19 mouse cellular contexts compared by ENCODE assay signal in the genomic region with DNA sequence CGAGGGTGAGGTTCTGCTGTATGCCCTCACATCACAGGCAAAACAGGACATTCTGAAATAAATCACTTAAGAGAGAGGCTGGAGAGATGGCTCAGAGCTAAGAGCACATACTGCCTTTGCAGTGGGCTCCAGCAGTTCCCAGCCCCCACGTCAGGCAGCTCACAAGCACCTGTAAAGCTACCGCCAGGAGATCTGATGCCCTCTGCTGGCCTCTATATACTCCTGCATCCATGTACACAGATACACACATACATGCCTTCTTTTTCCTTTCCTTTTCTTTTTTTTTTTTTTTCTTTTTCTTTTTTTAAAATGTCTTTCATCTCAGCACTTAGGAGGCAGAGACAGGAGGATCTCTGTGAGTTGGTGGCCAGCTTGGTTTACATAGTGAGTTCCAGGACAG. TPM values are rescaled to one million over a fixed set of nuclear protein-coding genes. Genes with fewer than 3 reads are reported as not detected.
DNase-seq lines count a peak whose midpoint lies in the region; ATAC-seq and TF ChIP-seq lines count a peak whose summit lies in the region.
"Had no signal": no experiment of that assay in that cellular context is flagged by ENCODE, and none has a peak within 500 bp of the region (broad histone marks: within the 10 kb centered on the region; RNA-seq: fewer than 3 reads in every experiment).

No protein-coding gene starts in this region.

- H3K27me3 ChIP-seq in hindbrain, embryonic 11.5 days (ENCODE audit: control insufficient read depth, insufficient read depth, low read length): 0 out of 2 replicates have a peak, but pooled peaks cover 2% of the 10 kb centered on the region
- H3K27me3 ChIP-seq in hindbrain, embryonic 13.5 days: no peaks in the 10 kb centered on the region
- H3K27me3 ChIP-seq in liver, postnatal 0 days (ENCODE audit: insufficient read depth, low read length): peaks cover 19% of the 10 kb centered on the region
- peaks cover 6% of the 10 kb centered on the region; the same call in 1 of the 2 replicates for H3K27me3 ChIP-seq in small intestine, adult 2 months (ENCODE audit: control insufficient read depth, insufficient read depth, low read length)

- no peaks in the 10 kb centered on the region for H3K36me3 ChIP-seq in hindbrain, embryonic 11.5 days (ENCODE audit: control insufficient read depth, insufficient read depth, low read length)
- no peaks in the 10 kb centered on the region for H3K36me3 ChIP-seq in hindbrain, embryonic 13.5 days
- H3K36me3 ChIP-seq in liver, postnatal 0 days (replicated peaks; ENCODE audit: insufficient read depth, low read length): no peaks in the 10 kb centered on the region
- H3K36me3 ChIP-seq in small intestine, adult 2 months (ENCODE audit: control insufficient read depth, insufficient read depth, low read length): no peaks in the 10 kb centered on the region
- H3K36me3 ChIP-seq: heart, embryonic 10.5 days; limb, embryonic 10.5 days had no signal

- H3K4me2 ChIP-seq in hindbrain, embryonic 11.5 days (replicated peaks; ENCODE audit: low read depth, low read length): no peak overlapping the region
- H3K4me2 ChIP-seq in hindbrain, embryonic 13.5 days: no peak overlapping the region
- no peak overlapping the region for H3K4me2 ChIP-seq in liver, postnatal 0 days (ENCODE audit: low read depth, low read length)

- no peaks in the 10 kb centered on the region for H3K4me1 ChIP-seq in hindbrain, embryonic 11.5 days (replicated peaks; ENCODE audit: control insufficient read depth, insufficient read depth, low read length)
- peaks cover 7% of the 10 kb centered on the region for H3K4me1 ChIP-seq in hindbrain, embryonic 13.5 days (replicated peaks)
- H3K4me1 ChIP-seq in liver, postnatal 0 days (ENCODE audit: insufficient read depth): no peaks in the 10 kb centered on the region
- H3K4me1 ChIP-seq in small intestine, adult 2 months (ENCODE audit: control insufficient read depth, insufficient read depth, insufficient read length, low read length): no peaks in the 10 kb centered on the region
- H3K4me1 ChIP-seq: heart, embryonic 10.5 days had no signal

- no peaks in the 10 kb centered on the region for H3K9me3 ChIP-seq in hindbrain, embryonic 11.5 days (ENCODE audit: control insufficient read depth, low read length)
- no peaks in the 10 kb centered on the region for H3K9me3 ChIP-seq in hindbrain, embryonic 13.5 days
- H3K9me3 ChIP-seq in liver, postnatal 0 days (ENCODE audit: low read length): no peaks in the 10 kb centered on the region
- H3K9me3 ChIP-seq: heart, embryonic 10.5 days; limb, embryonic 10.5 days had no signal

- peak; percentile 9 for DNase-seq in hindbrain, embryonic 11.5 days (ENCODE audit: low spot score)
- no peak for DNase-seq in liver, postnatal 0 days
- DNase-seq in liver (no peak), ES-CJ7 (ENCODE audit: low read depth, low spot score) (peak; percentile 84)
- no peak for DNase-seq in adrenal gland, adult 8-10 months
- DNase-seq: adrenal gland, postnatal 10 days; cerebellum, postnatal 10 days; gastrocnemius, postnatal 14 days; heart, postnatal 4 days; kidney, postnatal 25 days; lung, adult 2 months; right cerebral cortex, postnatal 14 days had no signal

- H3K4me3 ChIP-seq in hindbrain, embryonic 11.5 days (ENCODE audit: low read depth, low read length): no peak overlapping the region
- H3K4me3 ChIP-seq in hindbrain, embryonic 13.5 days: no peak overlapping the region
- H3K4me3 ChIP-seq in liver, postnatal 0 days (ENCODE audit: low read depth, low read length): no peak overlapping the region
- no peak overlapping the region for H3K4me3 ChIP-seq in small intestine, adult 2 months (ENCODE audit: low read depth, low read length)
- H3K4me3 ChIP-seq: heart, embryonic 10.5 days; limb, embryonic 10.5 days had no signal

- WGBS in hindbrain, embryonic 11.5 days: 49% methylated on average over 3 of the region's 3 CpGs
- WGBS in hindbrain, embryonic 13.5 days: 38% methylated on average over 3 of the region's 3 CpGs
- WGBS in liver, postnatal 0 days (ENCODE audit: insufficient replicate concordance): 61% methylated on average over 3 of the region's 3 CpGs
- 56% methylated on average over 3 of the region's 3 CpGs for WGBS in small intestine, adult 2 months

- no peak overlapping the region for H3K27ac ChIP-seq in hindbrain, embryonic 11.5 days (ENCODE audit: low read depth, low read length)
- no peak overlapping the region for H3K27ac ChIP-seq in hindbrain, embryonic 13.5 days
- H3K27ac ChIP-seq in liver, postnatal 0 days (ENCODE audit: low read depth): no peak overlapping the region
- no peak overlapping the region for H3K27ac ChIP-seq in small intestine, adult 2 months (ENCODE audit: insufficient read depth, low read depth, low read length)
- H3K27ac ChIP-seq: heart, embryonic 10.5 days; limb, embryonic 10.5 days had no signal

- H3K9ac ChIP-seq in hindbrain, embryonic 11.5 days (ENCODE audit: low read depth, low read length): no peak overlapping the region
- no peak overlapping the region for H3K9ac ChIP-seq in hindbrain, embryonic 13.5 days
- H3K9ac ChIP-seq in liver, postnatal 0 days (replicated peaks): no peak overlapping the region

- TF ChIP-seq CTCF in liver, postnatal 0 days (IDR thresholded peaks at IDR 0.05; ENCODE audit: low read depth): peak; percentile 38; the same call in 1 of the 2 replicates
- TF ChIP-seq CTCF in small intestine, adult 2 months (IDR thresholded peaks at IDR 0.05; ENCODE audit: extremely low read depth, insufficient read length, insufficient replicate concordance, low read depth, low read length): peak; percentile 23; the same call in 1 of the 2 replicates

- ATAC-seq in hindbrain, embryonic 11.5 days (ENCODE audit: low FRiP score): no peak
- ATAC-seq in hindbrain, embryonic 13.5 days (ENCODE audit: low FRiP score): no peak
- no peak for ATAC-seq in liver, postnatal 0 days
- ATAC-seq: midbrain, embryonic 16.5 days had no signal

- TF ChIP-seq POLR2A in small intestine, adult 2 months (IDR thresholded peaks at IDR 0.05; ENCODE audit: low read depth, low read length): no peak

- TF ChIP-seq EP300 in liver, postnatal 0 days (IDR thresholded peaks at IDR 0.05; ENCODE audit: low read depth): no peak

RNA-seq across cellular contexts. Expression of a gene that starts 5.3 kb away (rescaled TPM):
- polyA plus RNA-seq in hindbrain, embryonic 11.5 days (2014; fragmentation: Nextera tagmentation; extraction: Ambion mirVana): 49.6 and 51.8 TPM in 2 replicates
- polyA plus RNA-seq in hindbrain, embryonic 13.5 days (2015; fragmentation: Nextera tagmentation; extraction: Ambion mirVana): 104 and 106 TPM in 2 replicates
- polyA plus RNA-seq in liver, postnatal 0 days (2015; fragmentation: Nextera tagmentation; extraction: Ambion mirVana): 0.06 TPM in 2 replicates
- 1.1 and 1.2 TPM in 2 replicates for polyA plus RNA-seq in small intestine, adult 2 months (2012; rRNA removed)
- total RNA-seq in adrenal gland, adult 8-10 months (2022): 10 to 100 TPM in 3 of 4 experiments, 1 to 10 TPM in 1; 8.6 to 14.1 (median 12.4) TPM
- total RNA-seq: megakaryocyte progenitor cell, adult 5-6 weeks had no signal

RNA-seq across cellular contexts. Expression of a gene that starts 23.5 kb away (rescaled TPM):
- polyA plus RNA-seq in hindbrain, embryonic 11.5 days (2014; fragmentation: Nextera tagmentation; extraction: Ambion mirVana): 11.1 and 14.5 TPM in 2 replicates
- 3.1 TPM in 2 replicates for polyA plus RNA-seq in hindbrain, embryonic 13.5 days (2015; fragmentation: Nextera tagmentation; extraction: Ambion mirVana)
- polyA plus RNA-seq in liver, postnatal 0 days (2015; fragmentation: Nextera tagmentation; extraction: Ambion mirVana): 3.9 and 4.0 TPM in 2 replicates
- polyA plus RNA-seq in small intestine, adult 2 months (2012; rRNA removed): 377 and 652 TPM in 2 replicates
- 1 to 10 TPM in 1 of 4 experiments, under 1 TPM in 3; 0.25 to 1.5 (median 0.51) TPM for total RNA-seq in adrenal gland, adult 8-10 months (2022)
- total RNA-seq: heart, postnatal 4 days; layer of hippocampus, postnatal 14 days had no signal

Comparison
In these comparisons a context has a peak if more than half of its experiments do, and no peak if none do; other contexts are left out.
1. DNase-seq: peak in hindbrain, embryonic 11.5 days (single experiment) and ES-CJ7 (single experiment); none in liver, postnatal 0 days (single experiment), liver (single experiment) and adrenal gland, adult 8-10 months (single experiment).
2. RNA of a gene that starts 5.3 kb away (polyA plus RNA-seq): 104 to 106 TPM in hindbrain, embryonic 13.5 days and 49.6 to 51.8 TPM in hindbrain, embryonic 11.5 days; 1.1 to 1.2 TPM in small intestine, adult 2 months and 0.06 TPM in liver, postnatal 0 days; every median in the first group is over 10 times any median in the second.
3. RNA of a gene that starts 23.5 kb away (polyA plus RNA-seq): 377 to 652 TPM in small intestine, adult 2 months; 11.1 to 14.5 TPM in hindbrain, embryonic 11.5 days, 3.9 to 4.0 TPM in liver, postnatal 0 days and 3.1 TPM in hindbrain, embryonic 13.5 days; every median in the first group is over 10 times any median in the second.